Mouse (Mus musculus) activated CD4-positive, CD25-positive, alpha-beta regulatory T cell, adult 4 months (primary cell): ENCODE results near the gene Xylt2. TPM values are rescaled to one million over a fixed set of nuclear protein-coding genes. Genes with fewer than 3 reads are reported as not detected.
"Not testable (repeated sequence)": the region's sequence is repeated elsewhere in the genome, so short reads cannot be mapped to it uniquely, and the experiment has no call there.

ENCODE experiments used
- ATAC-seq: one replicate; pipeline ENCODE4 v1.8.0; 2017
- polyA plus RNA-seq, 2 experiments: library from polyadenylated mRNA; unstranded; fragments of 100-300 nt; shearing (Covaris generic); gene quantifications; one replicate each; pipeline ENCODE4 v1.2.1; 2017

The Xylt2 gene
- polyA plus RNA-seq, 2 experiments from 2014 or later, result 5.6 to 6.0 TPM

- ATAC-seq, result no peak
Measured at GRCm38 (mm10) chr11:94676308-94676707, 1.0 kb downstream of the Xylt2 start.

- ATAC-seq, result no peak
Measured at GRCm38 (mm10) chr11:94675446-94675845, 1.9 kb downstream of the Xylt2 start.

- no peak for ATAC-seq
Measured at GRCm38 (mm10) chr11:94674984-94675383, 2.3 kb downstream of the Xylt2 start.

- no peak for ATAC-seq
Measured at GRCm38 (mm10) chr11:94665281-94665680, 12.0 kb downstream of the Xylt2 start.

GRCm38 (mm10) chr11:94661344-94661743 is 16.0 kb downstream of the Xylt2 start:
- no peak for ATAC-seq

- peak; percentile 87 for ATAC-seq
Measured at GRCm38 (mm10) chr11:94653663-94654436, 23.5 kb downstream of the Xylt2 start, which contains the start of the genes Mrpl27 and Eme1. Gene Mrpl27 (plus strand): TSS chr11:94653767. Gene Eme1 (minus strand): TSS chr11:94653964.

- ATAC-seq, result no peak
Measured at GRCm38 (mm10) chr11:94652973-94653372, 24.3 kb downstream of the Xylt2 start.

- ATAC-seq, result not testable (repeated sequence)
Measured at GRCm38 (mm10) chr11:94651241-94651640, 26.1 kb downstream of the Xylt2 start.

- ATAC-seq, result no peak
Measured at GRCm38 (mm10) chr11:94646457-94646856, 30.9 kb downstream of the Xylt2 start.

GRCm38 (mm10) chr11:94644461-94645219 is 32.7 kb downstream of the Xylt2 start:
- no peak for ATAC-seq

GRCm38 (mm10) chr11:94634431-94634830 is 42.9 kb downstream of the Xylt2 start:
- ATAC-seq, result no peak

- ATAC-seq, result no peak
Measured at GRCm38 (mm10) chr11:94632988-94633387, 44.3 kb downstream of the Xylt2 start.

- ATAC-seq, result no peak
Measured at GRCm38 (mm10) chr11:94631969-94632368, 45.3 kb downstream of the Xylt2 start.

- ATAC-seq, result no peak
Measured at GRCm38 (mm10) chr11:94630199-94631011, 46.9 kb downstream of the Xylt2 start.

GRCm38 (mm10) chr11:94629884-94630198 is 47.5 kb downstream of the Xylt2 start:
- no peak for ATAC-seq

GRCm38 (mm10) chr11:94629199-94629883 is 48.0 kb downstream of the Xylt2 start, which contains the start of gene Lrrc59:
Gene Lrrc59 (plus strand): TSS chr11:94629767.
- peak; percentile 98 for ATAC-seq

- no peak for ATAC-seq
Measured at GRCm38 (mm10) chr11:94622162-94622561, 55.2 kb downstream of the Xylt2 start.

- no peak for ATAC-seq
Measured at GRCm38 (mm10) chr11:94621458-94621852, 55.9 kb downstream of the Xylt2 start.

- ATAC-seq, result no peak
Measured at GRCm38 (mm10) chr11:94620766-94621457, 56.4 kb downstream of the Xylt2 start.

- no peak for ATAC-seq
Measured at GRCm38 (mm10) chr11:94617646-94618045, 59.7 kb downstream of the Xylt2 start.

- ATAC-seq, result no peak
Measured at GRCm38 (mm10) chr11:94615494-94615893, 61.8 kb downstream of the Xylt2 start.

- no peak for ATAC-seq
Measured at GRCm38 (mm10) chr11:94614603-94615002, 62.7 kb downstream of the Xylt2 start.
